Mouse (Mus musculus) kidney, embryonic 15.5 days (tissue): ENCODE measurements around the gene Eif2ak4. TPM values are rescaled to one million over a fixed set of nuclear protein-coding genes. Genes with fewer than 3 reads are reported as not detected.

ENCODE experiments used
- ATAC-seq: fragments of 200-750 bp; cut with Nextera tagmentation; replicated peaks from 2 replicates; pipeline ENCODE4 v1.8.0; 2017; ENCODE audit warnings: moderate TSS enrichment; ENCODE audit not compliant: low FRiP score
- H3K27ac ChIP-seq: fragments of 300-500 bp; sonication (generic); 2 replicates; pipeline ENCODE4 v1.5.1; 2015; ENCODE audit warnings: mild to moderate bottlenecking, inconsistent platforms
- H3K27me3 ChIP-seq: fragments of 300-500 bp; sonication (generic); 2 replicates; pipeline ENCODE4 v1.6.1; 2015; ENCODE audit warnings: inconsistent platforms
- H3K36me3 ChIP-seq: fragments of 300-500 bp; sonication (generic); 2 replicates; pipeline ENCODE4 v1.6.1; 2015; ENCODE audit warnings: inconsistent platforms
- H3K4me1 ChIP-seq: fragments of 300-500 bp; sonication (generic); 2 replicates; pipeline ENCODE4 v1.6.1; 2015; ENCODE audit warnings: inconsistent platforms
- H3K4me2 ChIP-seq: fragments of 300-500 bp; sonication (generic); 2 replicates; pipeline ENCODE4 v1.6.1; 2015; ENCODE audit warnings: moderate library complexity, mild to moderate bottlenecking, inconsistent platforms
- H3K4me3 ChIP-seq: fragments of 300-500 bp; sonication (generic); replicated peaks from 2 replicates; pipeline ENCODE4 v1.5.1; 2015; ENCODE audit warnings: mild to moderate bottlenecking, inconsistent platforms
- H3K9ac ChIP-seq: fragments of 300-500 bp; sonication (generic); 2 replicates; pipeline ENCODE4 v1.6.1; 2015; ENCODE audit warnings: mild to moderate bottlenecking, inconsistent platforms
- H3K9me3 ChIP-seq: fragments of 300-500 bp; sonication (generic); replicated peaks from 2 replicates; pipeline ENCODE4 v1.6.1; 2016; ENCODE audit warnings: inconsistent platforms
- WGBS: fragments of 180-500 bp; shearing (Covaris S2); methylation state at CpG from one replicate; pipeline ENCODE4 v1.1.7; 2015; ENCODE audit warnings: mixed read lengths; 5-methylcytosine and 5-hydroxymethylcytosine counted together
- polyA plus RNA-seq: library from polyadenylated mRNA; unstranded; fragments of >200 nt; fragmentation: Nextera tagmentation; extraction: Ambion mirVana; gene quantifications from 2 replicates; pipeline ENCODE4 v1.2.1, GENCODE M21; 2015

Gene Eif2ak4
- polyA plus RNA-seq, 1 experiment from 2014 or later, result 13.8 TPM

DNA sequence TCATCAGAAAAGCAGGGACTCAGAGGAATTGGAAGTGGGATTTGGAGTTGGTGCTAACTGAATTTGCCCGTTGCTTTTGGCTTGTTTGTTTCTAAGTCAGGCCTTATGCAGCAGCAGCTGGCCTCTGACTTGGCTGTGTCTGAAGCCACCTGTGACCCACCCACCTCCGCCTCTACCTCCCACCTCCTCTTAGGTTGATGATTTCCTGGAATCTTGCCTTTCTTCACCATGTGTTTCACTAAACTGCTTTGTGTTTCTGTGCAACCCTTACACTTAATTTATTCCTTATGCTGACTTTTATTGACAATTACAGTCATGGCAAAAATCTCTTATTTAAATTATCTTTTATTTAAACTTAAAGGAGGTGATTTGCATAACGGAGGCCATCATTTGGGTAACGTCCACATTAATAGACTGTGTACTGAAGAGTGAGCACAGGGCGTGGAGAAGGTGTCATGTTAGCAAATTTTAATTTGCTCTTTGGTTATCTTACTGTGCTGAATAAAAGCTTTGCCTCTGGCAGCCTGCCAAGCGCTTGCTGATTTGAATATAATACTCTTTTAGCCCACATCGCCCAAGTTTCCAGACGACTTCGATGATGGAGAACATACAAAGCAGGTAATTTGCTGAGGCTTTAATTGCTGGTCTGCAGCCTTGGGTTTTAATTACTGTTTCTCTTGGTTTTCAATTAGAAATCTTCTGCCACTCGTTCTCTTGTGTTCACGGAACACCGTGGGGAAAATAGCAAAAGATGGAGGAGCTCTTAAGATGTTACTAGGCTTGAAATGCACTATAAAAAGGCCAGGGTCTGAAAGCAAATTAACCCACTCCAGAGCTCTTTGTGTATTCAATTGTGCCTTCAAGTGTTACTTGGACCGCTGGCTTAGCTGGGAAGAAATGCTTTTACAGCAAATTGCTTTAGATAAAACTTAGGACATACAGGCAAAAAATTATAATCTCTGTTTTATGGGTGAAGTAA, 57.6 kb downstream of the Eif2ak4 start:
- H3K9me3 ChIP-seq, result no peaks in the 10 kb centered on the region
- H3K27me3 ChIP-seq, result no peaks in the 10 kb centered on the region
- no peak overlapping the region for H3K4me2 ChIP-seq
- H3K9ac ChIP-seq, result no peak overlapping the region
- H3K36me3 ChIP-seq, result peaks cover 35% of the 10 kb centered on the region
- H3K4me3 ChIP-seq, result no peak overlapping the region
- no peak for ATAC-seq
- WGBS, result 76% methylated on average over 13 of the region's 13 CpGs
- H3K4me1 ChIP-seq, result no peaks in the 10 kb centered on the region
- no peak overlapping the region for H3K27ac ChIP-seq

DNA sequence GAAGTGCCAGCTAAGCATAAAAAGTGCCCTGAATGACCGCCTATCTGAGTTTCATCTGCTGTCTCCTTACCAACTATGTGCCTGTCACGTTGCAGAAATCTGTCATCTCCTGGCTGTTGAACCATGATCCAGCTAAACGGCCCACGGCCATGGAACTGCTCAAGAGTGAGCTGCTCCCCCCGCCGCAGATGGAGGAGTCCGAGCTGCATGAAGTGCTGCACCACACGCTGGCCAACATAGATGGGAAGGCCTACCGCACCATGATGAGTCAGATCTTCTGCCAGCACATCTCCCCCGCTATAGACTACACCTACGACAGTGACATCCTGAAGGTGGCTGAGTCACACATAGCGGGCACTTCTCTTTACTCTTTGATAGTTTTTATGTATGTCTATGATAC, 59.8 kb downstream of the Eif2ak4 start:
- Histone ChIP-seq H3K4me2 (no peak overlapping the region), H3K27ac (no peak overlapping the region), H3K4me3 (no peak overlapping the region), H3K9ac (no peak overlapping the region), H3K4me1 (no peaks in the 10 kb centered on the region), H3K36me3 (peaks cover 40% of the 10 kb centered on the region), H3K9me3 (no peaks in the 10 kb centered on the region), H3K27me3 (no peaks in the 10 kb centered on the region)
- WGBS, result 70% methylated on average over 12 of the region's 12 CpGs
- ATAC-seq, result no peak

GRCm38 (mm10) chr2:118451056-118451455, 62.6 kb downstream of the Eif2ak4 start:
- H3K4me1 ChIP-seq, result no peaks in the 10 kb centered on the region
- no peak overlapping the region for H3K9ac ChIP-seq
- peaks cover 42% of the 10 kb centered on the region for H3K36me3 ChIP-seq
- H3K27ac ChIP-seq, result no peak overlapping the region
- ATAC-seq, result no peak
- no peaks in the 10 kb centered on the region for H3K9me3 ChIP-seq
- no peak overlapping the region for H3K4me2 ChIP-seq
- H3K27me3 ChIP-seq, result no peaks in the 10 kb centered on the region
- H3K4me3 ChIP-seq, result no peak overlapping the region
- 94% methylated on average over 6 of the region's 6 CpGs for WGBS

GRCm38 (mm10) chr2:118457029-118457428, 68.6 kb downstream of the Eif2ak4 start:
- Histone ChIP-seq H3K4me2 (no peak overlapping the region), H3K4me1 (no peaks in the 10 kb centered on the region), H3K4me3 (no peak overlapping the region), H3K9me3 (no peaks in the 10 kb centered on the region), H3K36me3 (peaks cover 62% of the 10 kb centered on the region), H3K27me3 (no peaks in the 10 kb centered on the region), H3K27ac (no peak overlapping the region), H3K9ac (no peak overlapping the region)
- 81% methylated on average over 3 of the region's 3 CpGs for WGBS
- ATAC-seq, result no peak

GRCm38 (mm10) chr2:118457463-118458261, 69.2 kb downstream of the Eif2ak4 start:
- no peaks in the 10 kb centered on the region for H3K4me1 ChIP-seq
- no peak overlapping the region for H3K27ac ChIP-seq
- H3K27me3 ChIP-seq, result no peaks in the 10 kb centered on the region
- 84% methylated on average over 13 of the region's 13 CpGs for WGBS
- peaks cover 67% of the 10 kb centered on the region for H3K36me3 ChIP-seq
- no peak overlapping the region for H3K9ac ChIP-seq
- no peak overlapping the region for H3K4me3 ChIP-seq
- no peak overlapping the region for H3K4me2 ChIP-seq
- no peaks in the 10 kb centered on the region for H3K9me3 ChIP-seq
- ATAC-seq, result no peak

- Histone ChIP-seq H3K4me3 (no peak overlapping the region), H3K27ac (no peak overlapping the region), H3K4me1 (no peaks in the 10 kb centered on the region), H3K27me3 (no peaks in the 10 kb centered on the region), H3K36me3 (peaks cover 85% of the 10 kb centered on the region), H3K9me3 (no peaks in the 10 kb centered on the region), H3K4me2 (no peak overlapping the region), H3K9ac (no peak overlapping the region)
- ATAC-seq, result no peak
- 77% methylated on average over 16 of the region's 16 CpGs for WGBS
These were observed 73.2 kb downstream of the Eif2ak4 start for GRCm38 (mm10) chr2:118461480-118462165.

GRCm38 (mm10) chr2:118463480-118463879, 75.1 kb downstream of the Eif2ak4 start:
- H3K36me3 ChIP-seq, result peaks cover 91% of the 10 kb centered on the region
- H3K27me3 ChIP-seq, result no peaks in the 10 kb centered on the region
- WGBS, result 76% methylated on average over 5 of the region's 5 CpGs
- no peak overlapping the region for H3K27ac ChIP-seq
- H3K4me1 ChIP-seq, result no peaks in the 10 kb centered on the region
- H3K9me3 ChIP-seq, result no peaks in the 10 kb centered on the region
- no peak for ATAC-seq
- no peak overlapping the region for H3K4me2 ChIP-seq
- H3K4me3 ChIP-seq, result no peak overlapping the region
- H3K9ac ChIP-seq, result no peak overlapping the region

DNA sequence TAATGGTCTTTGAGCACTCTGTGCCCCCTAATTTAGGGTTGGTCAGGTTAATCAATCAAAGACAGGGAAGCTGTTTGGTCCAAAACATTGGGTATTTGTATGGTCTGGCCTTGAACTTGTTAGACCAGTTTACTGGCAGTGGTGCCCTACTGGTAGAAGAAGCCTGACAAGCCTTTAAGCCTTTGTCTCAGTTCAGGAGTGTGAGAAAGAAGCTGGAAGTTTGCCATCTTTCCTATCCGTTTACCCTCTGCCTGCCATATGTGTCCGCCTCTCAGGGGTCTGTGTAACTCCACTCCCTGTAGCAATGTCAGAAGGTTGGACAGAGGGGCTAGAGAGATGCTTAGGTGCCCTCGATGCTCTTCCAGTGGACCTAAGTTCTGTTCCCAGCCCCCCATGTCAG, 76.0 kb downstream of the Eif2ak4 start:
- Histone ChIP-seq H3K4me3 (no peak overlapping the region), H3K9me3 (no peaks in the 10 kb centered on the region), H3K27me3 (no peaks in the 10 kb centered on the region), H3K9ac (no peak overlapping the region), H3K4me1 (no peaks in the 10 kb centered on the region), H3K4me2 (no peak overlapping the region), H3K36me3 (peaks cover 95% of the 10 kb centered on the region), H3K27ac (no peak overlapping the region)
- ATAC-seq, result no peak
- WGBS, result 80% methylated on average over 3 of the region's 3 CpGs

DNA sequence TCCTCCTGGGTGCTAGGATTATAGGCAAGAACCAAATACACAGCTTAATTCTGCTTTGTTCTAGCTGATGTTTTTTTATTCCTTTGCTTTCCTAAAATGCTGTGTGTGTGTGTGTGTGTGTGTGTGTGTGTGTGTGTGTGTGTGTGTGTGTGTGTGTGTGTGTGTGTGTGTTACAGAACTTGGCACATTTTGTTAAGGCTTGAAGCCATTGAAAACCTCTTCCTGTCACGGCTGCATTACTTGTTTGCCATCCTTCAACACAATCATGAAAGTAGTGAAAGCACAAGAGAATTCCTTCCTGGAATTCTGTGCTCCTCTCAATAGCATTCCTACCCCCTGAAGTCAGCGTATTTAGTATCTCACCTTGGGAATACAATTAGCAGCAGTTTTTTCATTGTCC, 77.5 kb downstream of the Eif2ak4 start:
- H3K9ac ChIP-seq, result no peak overlapping the region
- no peak overlapping the region for H3K27ac ChIP-seq
- H3K36me3 ChIP-seq, result peaks cover 96% of the 10 kb centered on the region
- H3K27me3 ChIP-seq, result no peaks in the 10 kb centered on the region
- no peaks in the 10 kb centered on the region for H3K4me1 ChIP-seq
- ATAC-seq, result no peak
- H3K9me3 ChIP-seq, result no peaks in the 10 kb centered on the region
- H3K4me2 ChIP-seq, result no peak overlapping the region
- WGBS, result 87% methylated on average over 2 of the region's 2 CpGs
- H3K4me3 ChIP-seq, result no peak overlapping the region

GRCm38 (mm10) chr2:118466601-118467000, 78.2 kb downstream of the Eif2ak4 start:
- Histone ChIP-seq H3K36me3 (peaks cover 96% of the 10 kb centered on the region), H3K4me1 (no peaks in the 10 kb centered on the region), H3K27me3 (no peaks in the 10 kb centered on the region), H3K4me3 (no peak overlapping the region), H3K9ac (no peak overlapping the region), H3K4me2 (no peak overlapping the region), H3K9me3 (no peaks in the 10 kb centered on the region), H3K27ac (no peak overlapping the region)
- 76% methylated on average over 1 of the region's 1 CpGs for WGBS
- ATAC-seq, result no peak

- H3K36me3 ChIP-seq, result peaks cover 96% of the 10 kb centered on the region
- no peak overlapping the region for H3K9ac ChIP-seq
- H3K4me1 ChIP-seq, result no peaks in the 10 kb centered on the region
- H3K27ac ChIP-seq, result no peak overlapping the region
- no peak overlapping the region for H3K4me2 ChIP-seq
- no peaks in the 10 kb centered on the region for H3K27me3 ChIP-seq
- H3K4me3 ChIP-seq, result no peak overlapping the region
- no peaks in the 10 kb centered on the region for H3K9me3 ChIP-seq
- no peak for ATAC-seq
These were observed 79.9 kb downstream of the Eif2ak4 start for GRCm38 (mm10) chr2:118468354-118468753.
